Mouse (Mus musculus) myocyte (in vitro differentiated cells): ENCODE measurements around the gene Numb.

Source experiments
- CEBPB ChIP-seq: IDR thresholded peaks from 2 replicates; pipeline ENCODE4 v1.6.1; 2011; ENCODE audit warnings: mild to moderate bottlenecking, moderate library complexity; ENCODE audit not compliant: poor library complexity, insufficient read depth, severe bottlenecking
- E2F4 ChIP-seq: IDR thresholded peaks from one replicate; pipeline ENCODE4 v1.6.1; 2011; ENCODE audit warnings: mild to moderate bottlenecking, control low read depth, moderate library complexity; ENCODE audit not compliant: insufficient read depth
- MAX ChIP-seq: IDR thresholded peaks from one replicate; pipeline ENCODE4 v1.6.1; 2011; ENCODE audit warnings: low read depth, mild to moderate bottlenecking, control low read depth
- MYOD1 ChIP-seq, 3 experiments: IDR thresholded peaks; one replicate each; pipeline ENCODE4 v1.6.1; 2011; ENCODE audit warnings: control low read depth in 2 of 3, low read depth in 2 of 3, mild to moderate bottlenecking in 2 of 3, moderate library complexity in 1 of 3; ENCODE audit not compliant: insufficient read length in 2 of 3, control insufficient read depth in 1 of 3
- POLR2A ChIP-seq: IDR thresholded peaks from one replicate; pipeline ENCODE4 v1.6.1; 2011; ENCODE audit warnings: low read depth, mild to moderate bottlenecking, control low read depth, moderate library complexity; ENCODE audit not compliant: insufficient read length
- TCF12 ChIP-seq: IDR thresholded peaks from one replicate; pipeline ENCODE4 v1.6.1; 2011; ENCODE audit warnings: mild to moderate bottlenecking, control low read depth; ENCODE audit not compliant: poor library complexity, insufficient read depth, severe bottlenecking
- TCF3 ChIP-seq: IDR thresholded peaks from one replicate; pipeline ENCODE4 v1.6.1; 2011; ENCODE audit warnings: low read depth, control low read depth; ENCODE audit not compliant: insufficient read length
- USF1 ChIP-seq: IDR thresholded peaks from one replicate; pipeline ENCODE4 v1.6.1; 2011; ENCODE audit warnings: low read depth, mild to moderate bottlenecking, control low read depth, moderate library complexity

GRCm38 (mm10) chr12:83763311-83764043, 158.3 kb downstream of the Numb start, which contains the start of gene Papln:
- TF ChIP-seq CEBPB (no peak), POLR2A (no peak), MAX (no peak), E2F4 (no peak), MYOD1 (IDR thresholded peaks at IDR 0.05; ENCODE audit: control insufficient read depth in 1 of 3, insufficient read length in 2 of 3, low read depth in 2 of 3) (no peak), USF1 (no peak), TCF12 (no peak), TCF3 (no peak)
